In genomic region chr4:133014896-133015709, GRCm38 (mm10) we compare ENCODE assay signal across 9 mouse cellular contexts. TPM values are rescaled to one million over a fixed set of nuclear protein-coding genes. Genes with fewer than 3 reads are reported as not detected.
DNase-seq lines count a peak whose midpoint lies in the region; ATAC-seq and TF ChIP-seq lines count a peak whose summit lies in the region.
"Had no signal": no experiment of that assay in that cellular context is flagged by ENCODE, and none has a peak within 500 bp of the region (broad histone marks: within the 10 kb centered on the region; RNA-seq: fewer than 3 reads in every experiment).

No protein-coding gene starts in this region.

- H3K27ac ChIP-seq in cerebellum, adult 2 months (ENCODE audit: insufficient read depth, low read length) = peak overlapping the region; percentile 2; the same call in 1 of the 2 replicates
- H3K27ac ChIP-seq in forebrain, embryonic 12.5 days = peak overlapping the region; percentile 59; the same call in 1 of the 2 replicates
- no peak overlapping the region for H3K27ac ChIP-seq in limb, embryonic 11.5 days (replicated peaks; ENCODE audit: low read depth, low read length)
- H3K27ac ChIP-seq: liver, embryonic 14.5 days had no signal

- ATAC-seq in forebrain, embryonic 12.5 days (ENCODE audit: low FRiP score) = no peak
- no peak for ATAC-seq in limb, embryonic 11.5 days (ENCODE audit: insufficient number of reproducible peaks, low FRiP score, low TSS enrichment, low read depth)

- DNase-seq in cerebellum, adult 2 months = peak; percentile 53 to 67
- no peak for DNase-seq in cerebellum, adult 11 months
- DNase-seq in CD4-positive helper T cell, adult 2 months (ENCODE audit: low read depth, low spot score) = peak; percentile 25
- no peak for DNase-seq in limb, embryonic 11.5 days (ENCODE audit: low spot score)
- DNase-seq in gastrocnemius, adult 8-10 months (ENCODE audit: low spot score in 2 of 2) = no peak
- DNase-seq in frontal cortex, postnatal 25 days (ENCODE audit: low spot score in 2 of 2) = no peak
- no peak for DNase-seq in thymus, postnatal 4 days

- peak overlapping the region; percentile 86 for H3K4me2 ChIP-seq in forebrain, embryonic 12.5 days
- H3K4me2 ChIP-seq in limb, embryonic 11.5 days (ENCODE audit: low read depth, severe bottlenecking) = peak overlapping the region; percentile 97; the same call in 1 of the 2 replicates

- H3K4me1 ChIP-seq in cerebellum, adult 2 months (ENCODE audit: control insufficient read depth, insufficient read depth, low read length) = peaks cover 43% of the 10 kb centered on the region
- peaks cover 83% of the 10 kb centered on the region for H3K4me1 ChIP-seq in forebrain, embryonic 12.5 days
- H3K4me1 ChIP-seq in limb, embryonic 11.5 days (ENCODE audit: control insufficient read depth, insufficient read depth, low read length) = peaks cover 64% of the 10 kb centered on the region

- no peak for TF ChIP-seq POLR2A in cerebellum, adult 2 months (IDR thresholded peaks at IDR 0.05; ENCODE audit: borderline replicate concordance, insufficient read depth, low read length)

- peak overlapping the region; percentile 30 for H3K4me3 ChIP-seq in cerebellum, adult 2 months (replicated peaks; ENCODE audit: insufficient read depth, low read depth, low read length)
- H3K4me3 ChIP-seq in forebrain, embryonic 12.5 days (replicated peaks) = 0 out of 2 replicates have a peak overlapping the region, but pooled peaks have one; percentile 11
- no peak overlapping the region for H3K4me3 ChIP-seq in limb, embryonic 11.5 days (ENCODE audit: low read depth, low read length)

- no peak for TF ChIP-seq CTCF in cerebellum, adult 2 months (IDR thresholded peaks at IDR 0.05; ENCODE audit: borderline replicate concordance, insufficient read depth, low read depth, low read length)

- no peaks in the 10 kb centered on the region; the same call in 1 of the 2 replicates for H3K36me3 ChIP-seq in forebrain, embryonic 12.5 days (replicated peaks)
- H3K36me3 ChIP-seq in limb, embryonic 11.5 days (ENCODE audit: control insufficient read depth, insufficient read depth, low read length) = no peaks in the 10 kb centered on the region

- no peaks in the 10 kb centered on the region for H3K27me3 ChIP-seq in cerebellum, adult 2 months (ENCODE audit: control insufficient read depth, insufficient read depth, low read length)
- peaks cover 11% of the 10 kb centered on the region for H3K27me3 ChIP-seq in forebrain, embryonic 12.5 days
- H3K27me3 ChIP-seq in limb, embryonic 11.5 days (ENCODE audit: control insufficient read depth, insufficient read depth, low read length) = no peaks in the 10 kb centered on the region

- H3K9me3 ChIP-seq in forebrain, embryonic 12.5 days = no peaks in the 10 kb centered on the region
- no peaks in the 10 kb centered on the region for H3K9me3 ChIP-seq in limb, embryonic 11.5 days (ENCODE audit: control insufficient read depth, low read length)

- 5% methylated on average over 10 of the region's 10 CpGs for WGBS in cerebellum, adult 2 months
- WGBS in forebrain, embryonic 12.5 days = 28% methylated on average over 9 of the region's 10 CpGs
- 31% methylated on average over 10 of the region's 10 CpGs for WGBS in limb, embryonic 11.5 days

- no peak overlapping the region for H3K9ac ChIP-seq in forebrain, embryonic 12.5 days
- H3K9ac ChIP-seq in limb, embryonic 11.5 days (ENCODE audit: low read length) = no peak overlapping the region
- H3K9ac ChIP-seq: liver, embryonic 14.5 days had no signal

RNA-seq across cellular contexts. Expression of gene Ahdc1, which starts 4.0 kb away (rescaled TPM):
- polyA plus RNA-seq in cerebellum, adult 2 months (2012; rRNA removed) = 30.8 and 34.3 TPM in 2 replicates
- 7.2 and 8.1 TPM in 2 replicates for polyA plus RNA-seq in forebrain, embryonic 12.5 days (2016; fragmentation: Nextera tagmentation; extraction: Ambion mirVana)
- 10.2 and 10.5 TPM in 2 replicates for polyA plus RNA-seq in limb, embryonic 11.5 days (2014; fragmentation: Nextera tagmentation; extraction: Ambion mirVana)
- total RNA-seq in gastrocnemius, adult 8-10 months (2022) = 10 to 100 TPM; 26.3 to 32.9 (median 28.9) TPM

RNA-seq across cellular contexts. Expression of gene Fgr, which starts 41.2 kb away (rescaled TPM):
- 0.32 and 0.38 TPM in 2 replicates for polyA plus RNA-seq in cerebellum, adult 2 months (2012; rRNA removed)
- 0.12 and 0.20 TPM in 2 replicates for polyA plus RNA-seq in forebrain, embryonic 12.5 days (2016; fragmentation: Nextera tagmentation; extraction: Ambion mirVana)
- polyA plus RNA-seq in limb, embryonic 11.5 days (2014; fragmentation: Nextera tagmentation; extraction: Ambion mirVana) = 0.17 and 0.35 TPM in 2 replicates
- total RNA-seq in gastrocnemius, adult 8-10 months (2022) = not detected

Comparison
In these comparisons a context has a peak if more than half of its experiments do, and no peak if none do; other contexts are left out.
1. DNase-seq: peak in cerebellum, adult 2 months (2 of 2) and CD4-positive helper T cell, adult 2 months (single experiment); none in cerebellum, adult 11 months (single experiment), limb, embryonic 11.5 days (single experiment), gastrocnemius, adult 8-10 months (0 of 2), frontal cortex, postnatal 25 days (0 of 2) and thymus, postnatal 4 days (single experiment).